Mouse (Mus musculus) heart, embryonic 13.5 days (tissue): ENCODE measurements around the gene Faap100. TPM values are rescaled to one million over a fixed set of nuclear protein-coding genes. Genes with fewer than 3 reads are reported as not detected.

Experiments
- microRNA-seq: library from miRNA; unstranded; fragments of <30 nt; microRNA quantifications from one replicate; pipeline ENCODE4, GENCODE M21; 2016
- polyA plus RNA-seq: library from polyadenylated mRNA; unstranded; fragments of >200 nt; fragmentation: Nextera tagmentation; extraction: Ambion mirVana; gene quantifications from 2 replicates; pipeline ENCODE4 v1.2.1, GENCODE M21; 2015

The Faap100 gene
- polyA plus RNA-seq, 1 experiment from 2014 or later: 29.1 TPM

Small RNA genes within 50 kb of the gene (microRNA-seq; reads per million reads assigned to microRNA genes)
- gene Gm23419: not detected
- 1.2 reads per million for gene Mir6935

Other genes with a start within 250 kb of the Faap100 start
- 83.7 and 88.0 TPM in 2 replicates for gene Slc38a10, start 227.4 kb downstream of the Faap100 start, polyA plus RNA-seq
- gene Bahcc1, start 145.8 kb downstream of the Faap100 start, polyA plus RNA-seq: 4.4 and 5.2 TPM in 2 replicates
- 1,234 and 1,290 TPM in 2 replicates for gene Actg1, start 30.2 kb downstream of the Faap100 start, polyA plus RNA-seq
- 0.31 and 0.50 TPM in 2 replicates for gene Fscn2, start 17.2 kb downstream of the Faap100 start, polyA plus RNA-seq
- gene Nploc4, start 58.9 kb upstream of the Faap100 start, polyA plus RNA-seq: 28.2 and 28.3 TPM in 2 replicates
- gene Tspan10, start 63.9 kb upstream of the Faap100 start, polyA plus RNA-seq: not detected in 2 replicates
- not detected in 2 replicates for gene Pde6g, start 74.7 kb upstream of the Faap100 start, polyA plus RNA-seq
- gene Oxld1, start 79.3 kb upstream of the Faap100 start, polyA plus RNA-seq: 14.2 and 16.6 TPM in 2 replicates
- 19.1 and 21.1 TPM in 2 replicates for gene Ccdc137, start 79.4 kb upstream of the Faap100 start, polyA plus RNA-seq
- 36.4 and 39.3 TPM in 2 replicates for gene Arl16, start 88.8 kb upstream of the Faap100 start, polyA plus RNA-seq
- 212 and 228 TPM in 2 replicates for gene Mrpl12, start 105.8 kb upstream of the Faap100 start, polyA plus RNA-seq
- gene Slc25a10, start 113.1 kb upstream of the Faap100 start, polyA plus RNA-seq: 42.9 and 43.2 TPM in 2 replicates
- 2.1 and 2.4 TPM in 2 replicates for gene Gcgr, start 151.9 kb upstream of the Faap100 start, polyA plus RNA-seq
- gene Mcrip1, start 171.0 kb upstream of the Faap100 start, polyA plus RNA-seq: 134 and 140 TPM in 2 replicates
- gene Ppp1r27, start 172.4 kb upstream of the Faap100 start, polyA plus RNA-seq: not detected in 2 replicates
- gene P4hb, start 194.5 kb upstream of the Faap100 start, polyA plus RNA-seq: 427 and 448 TPM in 2 replicates
- gene Arhgdia, start 202.9 kb upstream of the Faap100 start, polyA plus RNA-seq: 435 and 436 TPM in 2 replicates
- 253 and 284 TPM in 2 replicates for gene Alyref, start 219.6 kb upstream of the Faap100 start, polyA plus RNA-seq
- gene Anapc11, start 219.7 kb upstream of the Faap100 start, polyA plus RNA-seq: 174 and 199 TPM in 2 replicates
- gene Npb, start 229.7 kb upstream of the Faap100 start, polyA plus RNA-seq: 14.9 and 18.6 TPM in 2 replicates
- gene Pcyt2, start 239.2 kb upstream of the Faap100 start, polyA plus RNA-seq: 71.8 and 90.4 TPM in 2 replicates
- 17.7 and 20.4 TPM in 2 replicates for gene Sirt7, start 246.5 kb upstream of the Faap100 start, polyA plus RNA-seq